Mouse (Mus musculus): ENCODE data around the gene March6.

GRCm38 (mm10) chr15:31441996-31442395 is 88.9 kb downstream of the March6 start:
- TF ChIP-seq CTCF (IDR thresholded peaks at IDR 0.05; ENCODE audit: insufficient read depth, low read depth, low read length) (no peak), POLR2A (IDR thresholded peaks at IDR 0.05; ENCODE audit: insufficient read depth, low read depth, low read length) (no peak)

Data from olfactory bulb, adult 2 months (tissue).